Mouse (Mus musculus) forebrain, postnatal 0 days (tissue): ENCODE data around the gene Zfp764. TPM values are rescaled to one million over a fixed set of nuclear protein-coding genes. Genes with fewer than 3 reads are reported as not detected.
"Not testable (repeated sequence)": the region's sequence is repeated elsewhere in the genome, so short reads cannot be mapped to it uniquely, and the experiment has no call there.

Experiments used
- ATAC-seq: fragments of 200-750 bp; cut with Nextera tagmentation; 2 replicates; pipeline ENCODE4 v1.8.0; 2017; ENCODE audit warnings: mild to moderate bottlenecking, moderate library complexity
- DNase-seq: peaks from one replicate; pipeline ENCODE4 v3.0.0-alpha.2; 2015
- H3K27ac ChIP-seq: fragments of 300-500 bp; sonication (generic); 2 replicates; pipeline ENCODE4 v1.5.1; 2014; ENCODE audit warnings: low read depth, mild to moderate bottlenecking, antibody characterized with exemption, low read length, moderate library complexity, mixed read lengths
- H3K27me3 ChIP-seq: fragments of 300-500 bp; sonication (generic); 2 replicates; pipeline ENCODE4 v1.6.1; 2014; ENCODE audit warnings: mild to moderate bottlenecking, low read length, mixed read lengths; ENCODE audit not compliant: insufficient read depth
- H3K36me3 ChIP-seq: fragments of 300-500 bp; sonication (generic); 2 replicates; pipeline ENCODE4 v1.6.1; 2014; ENCODE audit warnings: mild to moderate bottlenecking, moderate library complexity; ENCODE audit not compliant: insufficient read depth
- H3K4me1 ChIP-seq: fragments of 300-500 bp; sonication (generic); 2 replicates; pipeline ENCODE4 v1.6.1; 2014; ENCODE audit warnings: antibody characterized with exemption; ENCODE audit not compliant: insufficient read depth
- H3K4me2 ChIP-seq: fragments of 300-500 bp; sonication (generic); 2 replicates; pipeline ENCODE4 v1.6.1; 2014; ENCODE audit warnings: low read depth, mild to moderate bottlenecking, moderate library complexity
- H3K4me3 ChIP-seq: fragments of 300-500 bp; sonication (generic); 2 replicates; pipeline ENCODE4 v1.5.1; 2014; ENCODE audit warnings: low read depth, low read length, mixed read lengths
- H3K9ac ChIP-seq: fragments of 300-500 bp; sonication (generic); 2 replicates; pipeline ENCODE4 v1.6.1; 2014; ENCODE audit warnings: mild to moderate bottlenecking
- H3K9me3 ChIP-seq: fragments of 300-500 bp; sonication (generic); 2 replicates; pipeline ENCODE4 v1.6.1; 2016; ENCODE audit warnings: low read length
- CTCF ChIP-seq: sonication (generic); IDR thresholded peaks from 2 replicates; pipeline ENCODE4 v1.5.1; 2016; ENCODE audit warnings: antibody characterized with exemption, control low read depth, low read depth
- WGBS: fragments of 180-500 bp; shearing (Covaris S2); extraction: QIAGEN DNeasy Blood & Tissue Kit; methylation state at CpG from one replicate; pipeline ENCODE4 v1.1.7; 2014; 5-methylcytosine and 5-hydroxymethylcytosine counted together
- polyA plus RNA-seq: library from polyadenylated mRNA; unstranded; fragments of >200 nt; fragmentation: Nextera tagmentation; extraction: Ambion mirVana; gene quantifications from 2 replicates; pipeline ENCODE4 v1.2.1, GENCODE M21; 2015
- total RNA-seq: library from RNA; depleted of rRNA; stranded (reverse); fragments of >200 nt; gene quantifications from 2 replicates; pipeline ENCODE4 v1.2.3, GENCODE M21; 2014

The Zfp764 gene
- total and polyA plus RNA-seq, 2 experiments from 2014 or later: 3.2 to 5.9 TPM

- DNase-seq (peak; percentile 95), ATAC-seq (peak; percentile 97)
- TF ChIP-seq CTCF: peak; percentile 84
- Histone ChIP-seq H3K4me2 (peak within 1 kb of the TSS; percentile 81), H3K27ac (peak within 1 kb of the TSS; percentile 69), H3K9ac (peak within 1 kb of the TSS; percentile 70), H3K4me3 (peak within 1 kb of the TSS; percentile 63)
- H3K27me3 ChIP-seq, H3K36me3 ChIP-seq, H3K9me3 ChIP-seq, H3K4me1 ChIP-seq: not testable (repeated sequence)
- 3% methylated on average over 48 of the region's 49 CpGs for WGBS
Observed at GRCm38 (mm10) chr7:127375271-127376245, 31.1 kb downstream of the Zfp764 start, which contains the start of gene Zfp747. Gene Zfp747, minus strand, starts transcription at chr7:127376050.

DNA sequence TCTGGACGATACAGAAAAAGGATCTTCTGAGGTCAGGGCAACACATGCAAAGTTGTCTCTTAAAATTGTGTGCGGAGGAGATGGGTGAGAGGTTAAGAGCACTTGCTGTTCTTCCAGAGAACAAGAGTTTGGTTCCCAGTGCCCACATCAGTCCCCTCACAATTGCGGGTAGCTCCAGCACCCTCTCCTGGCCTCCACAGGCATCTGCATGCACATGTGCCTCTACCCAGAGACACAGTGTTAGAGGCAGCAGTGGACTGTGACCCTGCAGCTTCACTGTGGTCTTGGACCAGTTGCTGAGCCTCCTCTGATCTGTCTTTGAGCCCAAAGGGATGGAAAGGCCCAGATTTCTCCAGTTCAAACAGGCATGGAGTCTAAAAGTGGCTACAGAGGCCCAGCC, 34.8 kb downstream of the Zfp764 start:
- WGBS: 85% methylated on average over 3 of the region's 3 CpGs
- H3K9me3 ChIP-seq: not testable (repeated sequence)

DNA sequence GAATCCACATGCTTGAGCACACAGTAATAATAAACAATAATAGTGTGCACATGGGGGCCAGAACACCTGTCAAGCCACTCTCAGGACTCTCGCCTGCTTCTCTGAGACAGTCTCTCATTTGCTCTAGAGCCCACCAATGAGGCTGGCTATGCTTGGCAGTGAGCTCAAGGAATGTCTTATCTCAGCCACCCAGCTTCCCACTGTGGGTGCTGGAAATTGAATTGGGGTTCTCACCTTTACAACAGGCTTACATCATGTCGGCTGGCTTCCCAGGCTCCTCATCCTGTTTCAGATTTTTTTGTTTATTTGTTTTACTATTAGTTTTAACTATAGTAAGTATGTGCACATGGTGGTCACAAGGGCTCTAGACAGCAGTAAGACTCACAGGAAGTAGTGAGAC, 35.4 kb downstream of the Zfp764 start:
- Histone ChIP-seq H3K4me1 (no peaks in the 10 kb centered on the region), H3K9ac (no peak overlapping the region), H3K27ac (no peak overlapping the region), H3K4me3 (no peak overlapping the region), H3K36me3 (peaks cover 4% of the 10 kb centered on the region; the same call in 1 of the 2 replicates), H3K4me2 (no peak overlapping the region), H3K9me3 (no peaks in the 10 kb centered on the region), H3K27me3 (no peaks in the 10 kb centered on the region)
- 89% methylated on average over 2 of the region's 2 CpGs for WGBS
- no peak for ATAC-seq
- no peak for TF ChIP-seq CTCF
- no peak for DNase-seq

More for the DNA sequence above, 34.8 kb downstream of the Zfp764 start:
- not testable (repeated sequence) for H3K27ac ChIP-seq, H3K4me3 ChIP-seq, H3K4me1 ChIP-seq, ATAC-seq, H3K27me3 ChIP-seq, H3K36me3 ChIP-seq, H3K4me2 ChIP-seq, H3K9ac ChIP-seq, DNase-seq

DNA sequence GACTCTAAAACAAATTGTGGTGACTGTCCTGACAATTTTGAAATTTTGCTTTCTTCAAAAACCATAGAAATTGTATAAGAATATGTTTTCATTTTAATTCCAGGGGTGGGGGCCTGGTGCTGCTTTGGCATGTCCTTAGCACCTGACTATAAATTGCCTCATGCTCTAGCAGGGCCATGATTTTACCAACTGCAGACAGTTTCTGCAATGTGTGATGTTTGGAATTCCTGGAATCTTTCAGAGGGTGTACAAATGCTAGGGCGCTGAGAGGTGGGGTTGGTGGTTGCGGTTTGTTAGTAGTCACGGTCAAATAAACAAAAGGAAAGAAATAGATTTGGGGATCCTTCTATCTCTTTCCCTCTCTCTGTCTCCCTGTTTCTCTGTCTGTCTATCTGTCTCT, 40.4 kb downstream of the Zfp764 start:
- H3K9ac ChIP-seq: no peak overlapping the region
- no peaks in the 10 kb centered on the region for H3K9me3 ChIP-seq
- ATAC-seq (no peak), DNase-seq (no peak)
- no peak overlapping the region for H3K4me3 ChIP-seq
- no peak overlapping the region for H3K27ac ChIP-seq
- peaks cover 2% of the 10 kb centered on the region; the same call in 1 of the 2 replicates for H3K4me1 ChIP-seq
- no peaks in the 10 kb centered on the region for H3K27me3 ChIP-seq
- H3K36me3 ChIP-seq: no peaks in the 10 kb centered on the region
- TF ChIP-seq CTCF: no peak
- H3K4me2 ChIP-seq: no peak overlapping the region
- WGBS: 83% methylated on average over 3 of the region's 3 CpGs

DNA sequence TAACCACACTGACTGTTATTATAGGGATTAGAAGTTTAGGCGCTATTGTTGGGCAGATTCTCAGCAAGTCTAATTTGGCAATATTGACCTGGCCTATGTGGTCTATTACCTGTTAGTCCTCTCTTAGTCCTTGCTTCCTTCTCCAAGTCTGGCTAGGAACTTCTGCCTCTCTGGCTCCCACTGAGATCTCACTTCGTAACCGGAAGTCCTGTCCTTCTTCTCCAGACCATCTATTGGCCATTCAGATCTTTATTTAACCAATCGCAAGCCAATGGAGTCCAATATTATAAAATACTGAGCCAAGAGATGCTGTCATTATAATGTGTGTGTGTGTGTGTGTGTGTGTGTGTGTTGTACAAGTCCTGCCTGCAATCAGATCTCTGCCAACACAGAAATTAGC, 42.5 kb downstream of the Zfp764 start:
- Histone ChIP-seq H3K9ac (peak overlapping the region; percentile 39), H3K27me3 (no peaks in the 10 kb centered on the region), H3K27ac (no peak overlapping the region), H3K4me2 (peak overlapping the region; percentile 69), H3K4me1 (peaks cover 2% of the 10 kb centered on the region; the same call in 1 of the 2 replicates), H3K4me3 (peak overlapping the region; percentile 33), H3K36me3 (no peaks in the 10 kb centered on the region), H3K9me3 (no peaks in the 10 kb centered on the region)
- DNase-seq (peak; percentile 56), ATAC-seq (peak; percentile 36)
- no peak for TF ChIP-seq CTCF
- WGBS: 34% methylated on average over 4 of the region's 4 CpGs

- Histone ChIP-seq H3K9ac (peak overlapping the region; percentile 39), H3K4me2 (peak overlapping the region; percentile 69), H3K4me1 (peaks cover 2% of the 10 kb centered on the region; the same call in 1 of the 2 replicates), H3K36me3 (no peaks in the 10 kb centered on the region), H3K9me3 (no peaks in the 10 kb centered on the region), H3K4me3 (peak overlapping the region; percentile 33), H3K27ac (no peak overlapping the region), H3K27me3 (no peaks in the 10 kb centered on the region)
- peak; percentile 27 for DNase-seq
- no peak for TF ChIP-seq CTCF
- 3% methylated on average over 24 of the region's 24 CpGs for WGBS
- peak; percentile 16; the same call in 1 of the 2 replicates for ATAC-seq
Observed at GRCm38 (mm10) chr7:127363475-127363921, 43.1 kb downstream of the Zfp764 start.

DNA sequence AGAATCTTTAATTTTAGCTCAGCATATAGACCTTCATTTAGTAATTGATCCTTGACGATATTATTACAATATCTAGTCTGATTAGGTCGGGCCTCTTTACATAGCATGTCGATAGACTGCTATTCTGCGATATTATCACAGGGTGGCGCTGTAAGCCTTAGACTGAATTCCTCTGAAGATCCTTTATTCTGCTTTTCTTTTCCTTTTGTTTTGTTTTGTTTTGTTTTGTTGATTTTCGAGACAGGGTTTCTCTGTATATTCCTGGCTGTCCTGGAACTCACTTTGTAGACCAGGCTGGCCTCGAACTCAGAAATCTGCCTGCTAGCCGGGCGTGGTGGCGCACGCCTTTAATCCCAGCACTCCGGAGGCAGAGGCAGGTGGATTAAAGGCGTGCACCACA, 44.2 kb downstream of the Zfp764 start:
- WGBS: 10% methylated on average over 13 of the region's 13 CpGs
- TF ChIP-seq CTCF: peak; percentile 83
- ATAC-seq: not testable (repeated sequence)

More for the DNA sequence above, 44.2 kb downstream of the Zfp764 start:
- H3K9me3 ChIP-seq, H3K36me3 ChIP-seq, H3K27ac ChIP-seq, H3K27me3 ChIP-seq, H3K4me1 ChIP-seq, H3K9ac ChIP-seq: not testable (repeated sequence)
- Histone ChIP-seq H3K4me3 (peak overlapping the region; percentile 14; the same call in 1 of the 2 replicates), H3K4me2 (peak overlapping the region; percentile 27; the same call in 1 of the 2 replicates)
- peak; percentile 69 for DNase-seq
